Mouse (Mus musculus) neural tube, embryonic 15.5 days (tissue): ENCODE data around the gene Fam98a. TPM values are rescaled to one million over a fixed set of nuclear protein-coding genes. Genes with fewer than 3 reads are reported as not detected.
A peak's percentile ranks its signal among the peaks of the same experiment; 100 is the strongest.

Experiments
- ATAC-seq: fragments of 200-750 bp; cut with Nextera tagmentation; 2 replicates; pipeline ENCODE4 v1.8.0; 2017; ENCODE audit warnings: mild to moderate bottlenecking, moderate TSS enrichment, moderate library complexity; ENCODE audit not compliant: low FRiP score
- H3K27ac ChIP-seq: fragments of 300-500 bp; sonication (generic); replicated peaks from 2 replicates; pipeline ENCODE4 v1.5.1; 2015; ENCODE audit warnings: mild to moderate bottlenecking, inconsistent platforms
- H3K27me3 ChIP-seq: fragments of 300-500 bp; sonication (generic); replicated peaks from 2 replicates; pipeline ENCODE4 v1.6.1; 2015; ENCODE audit warnings: inconsistent platforms
- H3K36me3 ChIP-seq: fragments of 300-500 bp; sonication (generic); 2 replicates; pipeline ENCODE4 v1.6.1; 2015; ENCODE audit warnings: inconsistent platforms
- H3K4me1 ChIP-seq: fragments of 300-500 bp; sonication (generic); 2 replicates; pipeline ENCODE4 v1.6.1; 2015; ENCODE audit warnings: inconsistent platforms
- H3K4me2 ChIP-seq: fragments of 300-500 bp; sonication (generic); 2 replicates; pipeline ENCODE4 v1.6.1; 2015; ENCODE audit warnings: inconsistent platforms, mild to moderate bottlenecking, moderate library complexity
- H3K4me3 ChIP-seq: fragments of 300-500 bp; sonication (generic); replicated peaks from 2 replicates; pipeline ENCODE4 v1.5.1; 2015; ENCODE audit warnings: mild to moderate bottlenecking, inconsistent platforms
- H3K9ac ChIP-seq: fragments of 300-500 bp; sonication (generic); replicated peaks from 2 replicates; pipeline ENCODE4 v1.6.1; 2015; ENCODE audit warnings: mild to moderate bottlenecking, inconsistent platforms
- H3K9me3 ChIP-seq: fragments of 300-500 bp; sonication (generic); replicated peaks from 2 replicates; pipeline ENCODE4 v1.6.1; 2016; ENCODE audit warnings: inconsistent platforms
- WGBS: fragments of 180-500 bp; shearing (Covaris S2); methylation state at CpG from one replicate; pipeline ENCODE4 v1.1.7; 2015; ENCODE audit warnings: mixed read lengths; 5-methylcytosine and 5-hydroxymethylcytosine counted together
- polyA plus RNA-seq: library from polyadenylated mRNA; unstranded; fragments of >200 nt; fragmentation: Nextera tagmentation; extraction: Ambion mirVana; gene quantifications from 2 replicates; pipeline ENCODE4 v1.2.1, GENCODE M21; 2015

Fam98a gene
- 30.3 and 31.0 TPM in 2 replicates for polyA plus RNA-seq

DNA sequence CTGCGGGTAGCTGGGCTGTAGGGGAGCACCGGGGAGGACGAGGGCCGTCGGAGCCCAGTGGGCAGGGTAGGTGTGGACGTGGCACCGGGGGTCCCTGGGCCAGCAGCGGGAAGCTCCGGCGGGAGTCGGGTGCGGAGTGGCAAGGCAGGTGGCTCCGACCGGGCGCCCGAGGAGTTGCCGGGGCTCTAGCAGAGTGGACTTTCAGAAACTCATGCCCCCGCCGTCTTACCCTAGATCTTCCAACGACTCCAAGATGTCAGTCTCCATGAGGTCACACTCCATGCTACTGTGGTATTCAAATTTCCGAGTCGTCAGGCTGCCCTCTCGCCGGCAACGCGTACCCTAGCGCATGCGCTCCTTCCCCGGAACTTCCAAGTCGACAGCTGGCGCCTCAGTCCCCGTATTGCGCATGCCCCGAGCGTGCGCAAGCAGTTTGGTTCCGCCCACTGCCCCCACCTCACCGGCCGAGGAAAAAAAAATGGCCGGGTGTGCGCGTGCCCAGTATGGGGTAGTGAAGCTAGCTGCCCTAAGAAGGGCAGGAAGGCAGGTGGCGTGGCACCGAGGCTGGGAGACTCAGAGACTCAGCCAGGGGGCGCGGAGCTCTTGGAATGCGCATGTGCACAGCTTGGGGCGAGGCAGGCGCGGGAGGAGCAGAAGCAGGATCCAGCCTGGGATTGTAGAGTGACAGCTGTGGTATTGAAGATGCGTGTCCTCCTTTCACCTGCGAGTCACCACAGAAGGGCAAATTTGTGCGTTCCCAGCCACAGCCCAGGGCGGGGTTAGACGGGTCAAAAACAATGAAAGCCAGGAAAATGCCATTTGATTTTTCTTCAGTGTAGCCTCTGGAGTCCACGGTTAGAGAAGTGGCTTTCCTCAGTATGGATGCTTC lies at the start of gene Fam98a:
Fam98a (minus strand) TSS at position 435 of the 889 bp plus-strand sequence.
- Histone ChIP-seq H3K4me2 (peak within 1 kb of the TSS; percentile 83), H3K9me3 (no peaks in the 10 kb centered on the region), H3K4me3 (peak within 1 kb of the TSS; percentile 90), H3K27ac (peak within 1 kb of the TSS; percentile 76), H3K36me3 (peaks cover 5% of the 10 kb centered on the region; the same call in 1 of the 2 replicates), H3K9ac (peak within 1 kb of the TSS; percentile 80), H3K4me1 (peaks cover 15% of the 10 kb centered on the region), H3K27me3 (no peaks in the 10 kb centered on the region)
- peak; percentile 99 for ATAC-seq
- WGBS = under 1% methylated on average over 56 of the region's 56 CpGs

DNA sequence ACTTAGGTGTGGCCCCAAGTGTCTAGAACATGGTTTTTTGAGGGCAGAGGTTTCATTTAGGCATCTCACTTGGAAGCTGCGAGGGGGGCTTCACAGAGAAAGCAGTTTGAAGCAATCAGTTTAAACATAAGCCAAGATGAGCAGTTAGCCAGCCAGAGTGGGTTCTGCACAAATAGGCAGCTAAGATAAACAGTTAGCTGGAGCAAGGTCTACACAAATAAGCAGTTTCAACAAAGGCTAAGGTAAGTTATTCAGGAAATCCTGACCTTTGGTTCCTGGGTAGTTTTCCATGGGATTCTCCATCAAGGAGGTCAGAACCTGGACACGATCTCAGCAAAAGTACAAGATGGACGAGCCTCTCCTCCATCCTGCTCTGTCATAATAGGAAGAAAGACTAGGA lies 46.9 kb upstream of the Fam98a start:
- no peak for ATAC-seq
- H3K36me3 ChIP-seq = no peaks in the 10 kb centered on the region
- H3K9me3 ChIP-seq = no peaks in the 10 kb centered on the region
- H3K4me3 ChIP-seq = no peak overlapping the region
- no peaks in the 10 kb centered on the region for H3K4me1 ChIP-seq
- no peaks in the 10 kb centered on the region for H3K27me3 ChIP-seq
- no peak overlapping the region for H3K27ac ChIP-seq
- WGBS = 83% methylated on average over 3 of the region's 3 CpGs
- H3K4me2 ChIP-seq = no peak overlapping the region
- no peak overlapping the region for H3K9ac ChIP-seq

DNA sequence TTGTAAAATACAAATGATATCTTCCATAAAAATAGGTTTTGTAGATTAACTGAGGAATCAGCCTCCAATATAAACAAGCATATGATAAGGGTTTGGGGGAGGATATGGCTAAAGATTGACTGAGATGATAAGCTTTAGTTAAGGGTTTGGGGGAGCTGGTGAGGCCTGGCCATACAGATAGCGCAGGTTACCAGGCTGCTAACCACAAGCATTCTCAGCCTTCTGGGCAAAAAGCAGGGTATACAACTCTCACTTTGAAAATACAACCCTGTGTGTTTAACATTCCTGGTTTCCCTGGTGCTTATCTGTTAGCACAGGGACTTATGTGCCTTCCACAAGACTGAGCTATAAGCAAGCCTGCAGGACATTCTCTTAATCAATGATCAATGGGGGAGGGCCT lies 31.0 kb upstream of the Fam98a start:
- Histone ChIP-seq H3K4me3 (no peak overlapping the region), H3K27me3 (no peaks in the 10 kb centered on the region), H3K4me1 (no peaks in the 10 kb centered on the region), H3K4me2 (no peak overlapping the region), H3K9ac (no peak overlapping the region), H3K9me3 (no peaks in the 10 kb centered on the region), H3K36me3 (0 out of 2 replicates have a peak, but pooled peaks cover 2% of the 10 kb centered on the region), H3K27ac (no peak overlapping the region)
- 87% methylated on average over 1 of the region's 1 CpGs for WGBS
- no peak for ATAC-seq

DNA sequence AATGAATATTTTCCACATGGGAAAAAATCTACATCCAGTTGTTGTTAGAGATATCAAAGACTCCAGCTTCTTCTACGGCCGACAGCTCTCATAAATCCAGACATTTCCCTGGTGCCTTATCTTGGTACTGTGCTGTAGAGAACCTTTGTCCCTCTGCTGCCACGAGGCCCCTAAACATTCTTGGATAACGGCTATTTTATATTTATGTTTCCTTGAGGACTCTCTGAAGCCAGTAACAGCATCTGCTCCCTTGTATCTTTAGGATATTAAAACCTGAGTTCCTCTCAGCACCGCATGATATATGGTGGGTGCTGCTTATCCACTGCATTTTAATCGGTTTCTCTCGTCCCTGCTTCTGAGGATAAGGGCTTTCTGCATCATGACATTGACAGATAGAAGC lies 23.9 kb upstream of the Fam98a start:
- peaks cover 4% of the 10 kb centered on the region for H3K4me1 ChIP-seq
- H3K4me2 ChIP-seq = no peak overlapping the region
- peak; percentile 73; the same call in 1 of the 2 replicates for ATAC-seq
- 27% methylated on average over 7 of the region's 7 CpGs for WGBS
- no peaks in the 10 kb centered on the region for H3K27me3 ChIP-seq
- no peak overlapping the region for H3K4me3 ChIP-seq
- no peak overlapping the region for H3K9ac ChIP-seq
- H3K36me3 ChIP-seq = no peaks in the 10 kb centered on the region
- 0 out of 2 replicates have a peak overlapping the region, but pooled peaks have one; percentile 5 for H3K27ac ChIP-seq
- H3K9me3 ChIP-seq = no peaks in the 10 kb centered on the region

DNA sequence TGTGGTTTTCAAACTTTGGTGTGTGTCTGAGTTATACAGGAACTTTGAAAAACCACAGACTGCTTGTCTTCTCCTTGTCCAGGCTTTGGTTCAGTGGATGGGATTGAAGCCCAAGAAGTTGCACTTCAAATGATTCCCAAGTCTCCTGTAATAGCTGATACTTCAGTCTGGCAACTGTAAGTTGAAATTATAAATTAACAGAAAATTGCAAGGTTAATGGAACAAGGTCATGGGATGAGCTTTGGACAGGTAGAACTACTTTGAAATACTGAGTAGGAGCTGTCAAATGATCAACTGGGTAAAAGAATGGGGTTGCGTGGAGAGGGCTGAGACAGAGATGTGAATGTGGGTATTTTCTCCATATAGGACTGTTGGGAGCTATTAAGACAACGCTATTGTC lies 6.3 kb upstream of the Fam98a start:
- no peaks in the 10 kb centered on the region for H3K9me3 ChIP-seq
- WGBS = 89% methylated on average over 2 of the region's 2 CpGs

DNA sequence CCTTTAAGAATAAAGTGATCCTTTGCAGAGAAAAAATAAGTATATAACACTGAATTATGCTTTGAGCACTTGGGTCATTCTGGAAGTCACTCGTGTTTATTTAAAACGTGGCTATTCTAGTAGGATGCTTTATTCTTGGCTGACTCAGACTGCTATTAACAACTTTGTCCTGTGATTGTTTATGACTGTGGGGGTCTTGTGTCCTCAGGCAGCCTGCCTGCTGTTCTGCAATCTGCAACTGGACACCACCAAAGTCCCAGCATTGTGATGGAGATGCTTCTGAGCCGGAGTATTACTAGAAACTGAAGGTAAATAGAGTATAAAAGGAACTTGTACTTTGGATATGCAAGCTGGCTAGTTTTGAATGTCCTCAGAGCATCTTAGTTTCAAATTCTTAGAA lies 5.3 kb upstream of the Fam98a start:
- Histone ChIP-seq H3K4me1 (no peaks in the 10 kb centered on the region), H3K9ac (no peak overlapping the region), H3K4me3 (no peak overlapping the region), H3K27ac (no peak overlapping the region), H3K27me3 (no peaks in the 10 kb centered on the region), H3K9me3 (no peaks in the 10 kb centered on the region), H3K36me3 (no peaks in the 10 kb centered on the region), H3K4me2 (no peak overlapping the region)
- WGBS = 4% methylated on average over 3 of the region's 3 CpGs
- ATAC-seq = no peak

More for the DNA sequence above, 6.3 kb upstream of the Fam98a start:
- Histone ChIP-seq H3K4me2 (no peak overlapping the region), H3K36me3 (no peaks in the 10 kb centered on the region), H3K4me3 (no peak overlapping the region), H3K27ac (no peak overlapping the region), H3K4me1 (no peaks in the 10 kb centered on the region), H3K27me3 (no peaks in the 10 kb centered on the region), H3K9ac (no peak overlapping the region)
- no peak for ATAC-seq

DNA sequence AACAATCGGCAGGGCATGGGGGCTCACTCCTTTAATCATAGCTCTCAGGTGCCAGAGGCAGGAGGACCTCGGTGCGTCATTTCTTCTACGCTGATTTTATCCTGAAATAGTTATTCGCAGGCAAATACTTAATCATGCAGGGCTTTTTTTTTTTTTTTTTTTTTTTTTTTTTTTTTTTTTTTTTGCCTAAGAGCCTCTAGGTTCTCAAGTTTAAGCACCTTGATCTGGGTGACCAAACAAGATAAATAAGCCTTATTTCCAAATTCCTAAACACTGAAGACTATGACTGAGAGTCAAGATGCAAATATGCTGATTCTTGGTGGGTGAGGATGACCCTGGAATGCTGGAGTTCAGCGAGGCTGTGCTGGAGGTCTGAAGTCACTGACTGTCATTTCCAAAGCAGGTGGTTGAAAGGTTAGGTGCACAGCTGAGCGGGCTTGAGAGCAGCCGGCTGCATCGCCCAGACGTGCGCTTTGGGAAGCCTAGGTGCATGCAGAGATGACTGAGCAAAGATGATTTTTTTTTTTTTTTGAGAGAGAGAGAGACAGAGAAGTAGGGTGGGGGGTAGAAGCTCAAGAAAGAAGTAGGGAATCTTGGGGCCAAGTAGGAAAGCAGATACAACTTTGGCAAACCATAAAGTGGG lies 854 bp downstream of the Fam98a start:
- 43% methylated on average over 11 of the region's 11 CpGs for WGBS
- Histone ChIP-seq H3K9me3 (no peaks in the 10 kb centered on the region), H3K9ac (peak overlapping the region; percentile 80), H3K4me3 (peak overlapping the region; percentile 90), H3K36me3 (peaks cover 13% of the 10 kb centered on the region; the same call in 1 of the 2 replicates), H3K4me2 (peak overlapping the region; percentile 83), H3K27me3 (no peaks in the 10 kb centered on the region), H3K27ac (no peak overlapping the region), H3K4me1 (peaks cover 15% of the 10 kb centered on the region)
- no peak; the same call in 1 of the 2 replicates for ATAC-seq

DNA sequence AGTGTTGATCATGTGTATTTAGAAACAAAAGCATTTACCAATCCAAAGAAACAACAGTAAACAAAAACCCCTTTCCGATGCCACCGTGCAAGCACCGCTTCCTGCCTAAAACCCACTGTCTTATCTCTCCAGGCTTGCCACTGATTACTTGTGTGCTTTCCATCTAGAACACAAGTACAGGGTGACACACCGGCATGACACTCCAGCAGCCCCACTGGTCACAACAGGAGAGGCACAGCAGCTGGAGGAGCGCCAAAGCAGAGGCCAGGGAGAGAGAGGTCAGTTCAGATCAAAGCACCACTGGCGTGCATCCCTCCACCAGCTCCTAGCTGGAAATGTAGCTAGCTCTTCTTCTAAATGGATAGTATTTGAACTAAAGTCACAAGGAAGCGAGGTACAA lies 7.5 kb downstream of the Fam98a start:
- Histone ChIP-seq H3K4me1 (no peaks in the 10 kb centered on the region), H3K9me3 (no peaks in the 10 kb centered on the region), H3K36me3 (peaks cover 35% of the 10 kb centered on the region), H3K27me3 (no peaks in the 10 kb centered on the region), H3K9ac (no peak overlapping the region), H3K4me3 (no peak overlapping the region), H3K4me2 (no peak overlapping the region), H3K27ac (no peak overlapping the region)
- no peak for ATAC-seq
- WGBS = 89% methylated on average over 7 of the region's 7 CpGs

DNA sequence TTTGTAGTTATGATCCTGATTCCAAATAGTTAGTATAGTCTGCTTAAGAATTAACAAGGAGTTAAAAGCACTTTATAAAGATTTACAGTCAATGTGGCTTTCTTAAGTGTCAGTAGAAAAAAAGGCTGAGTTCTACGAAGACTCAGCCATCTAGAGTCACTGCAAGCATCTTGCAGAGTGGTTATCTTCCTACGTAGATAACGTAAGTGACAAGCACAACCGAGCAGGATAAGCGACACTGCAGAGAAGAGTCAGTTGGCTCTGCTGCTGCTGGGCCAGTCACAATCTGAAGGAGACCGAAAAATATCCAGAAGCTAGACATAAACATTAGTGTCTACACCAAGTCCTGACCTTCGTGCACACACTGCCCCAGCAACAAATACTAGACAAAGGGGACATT lies 8.3 kb downstream of the Fam98a start:
- 86% methylated on average over 7 of the region's 7 CpGs for WGBS
- H3K4me3 ChIP-seq = no peak overlapping the region
- no peaks in the 10 kb centered on the region for H3K9me3 ChIP-seq
- no peak for ATAC-seq
- H3K27ac ChIP-seq = no peak overlapping the region
- H3K4me1 ChIP-seq = no peaks in the 10 kb centered on the region
- no peaks in the 10 kb centered on the region for H3K27me3 ChIP-seq
- peaks cover 44% of the 10 kb centered on the region for H3K36me3 ChIP-seq
- no peak overlapping the region for H3K4me2 ChIP-seq
- H3K9ac ChIP-seq = no peak overlapping the region

DNA sequence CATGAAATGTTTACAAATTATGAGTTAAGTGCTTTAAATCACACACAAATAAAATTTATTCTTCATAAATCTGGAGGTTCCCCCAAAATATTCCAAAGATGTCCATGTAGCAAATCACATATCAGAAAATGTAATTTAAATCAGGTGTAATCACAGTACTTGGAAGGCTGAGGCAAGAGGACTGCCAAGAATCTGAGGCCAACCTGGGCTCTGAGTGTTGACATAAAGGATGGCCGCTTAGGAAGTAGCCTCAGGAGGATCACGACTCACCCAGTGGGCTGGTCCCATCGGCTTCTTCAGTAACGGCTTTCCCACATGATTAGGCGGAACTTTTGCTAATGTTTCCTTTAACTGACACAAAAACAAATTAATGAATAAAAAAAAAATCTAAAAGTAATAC lies 11.9 kb downstream of the Fam98a start:
- no peak overlapping the region for H3K4me2 ChIP-seq
- peaks cover 28% of the 10 kb centered on the region for H3K36me3 ChIP-seq
- H3K27me3 ChIP-seq = no peaks in the 10 kb centered on the region
- no peaks in the 10 kb centered on the region for H3K9me3 ChIP-seq
- 0 out of 2 replicates have a peak, but pooled peaks cover 4% of the 10 kb centered on the region for H3K4me1 ChIP-seq
- 87% methylated on average over 5 of the region's 5 CpGs for WGBS
- no peak overlapping the region for H3K4me3 ChIP-seq
- H3K9ac ChIP-seq = no peak overlapping the region
- no peak overlapping the region for H3K27ac ChIP-seq
- no peak for ATAC-seq

DNA sequence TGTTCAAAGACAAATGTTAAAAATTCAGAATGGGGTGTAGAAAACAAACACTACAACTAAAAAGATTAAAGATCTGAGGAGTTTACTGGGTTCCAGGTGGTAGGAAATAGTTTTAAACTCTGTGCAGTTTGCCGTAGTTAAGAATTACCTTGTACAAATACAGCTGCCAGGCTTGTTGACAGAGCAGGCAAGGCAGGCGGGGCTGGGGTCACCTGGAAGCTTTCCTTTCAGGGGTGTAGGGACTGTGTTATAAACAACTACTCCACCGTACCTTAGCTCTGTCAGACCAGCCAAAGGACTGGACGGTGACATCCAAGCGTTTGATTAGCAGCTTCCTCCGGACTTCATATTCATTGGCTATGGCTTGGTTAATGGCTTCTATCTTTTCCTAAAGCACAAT lies 12.6 kb downstream of the Fam98a start:
- ATAC-seq = no peak
- Histone ChIP-seq H3K27me3 (no peaks in the 10 kb centered on the region), H3K4me2 (no peak overlapping the region), H3K36me3 (peaks cover 25% of the 10 kb centered on the region), H3K27ac (no peak overlapping the region), H3K4me3 (no peak overlapping the region), H3K9me3 (no peaks in the 10 kb centered on the region), H3K4me1 (0 out of 2 replicates have a peak, but pooled peaks cover 4% of the 10 kb centered on the region), H3K9ac (no peak overlapping the region)
- 94% methylated on average over 6 of the region's 6 CpGs for WGBS

DNA sequence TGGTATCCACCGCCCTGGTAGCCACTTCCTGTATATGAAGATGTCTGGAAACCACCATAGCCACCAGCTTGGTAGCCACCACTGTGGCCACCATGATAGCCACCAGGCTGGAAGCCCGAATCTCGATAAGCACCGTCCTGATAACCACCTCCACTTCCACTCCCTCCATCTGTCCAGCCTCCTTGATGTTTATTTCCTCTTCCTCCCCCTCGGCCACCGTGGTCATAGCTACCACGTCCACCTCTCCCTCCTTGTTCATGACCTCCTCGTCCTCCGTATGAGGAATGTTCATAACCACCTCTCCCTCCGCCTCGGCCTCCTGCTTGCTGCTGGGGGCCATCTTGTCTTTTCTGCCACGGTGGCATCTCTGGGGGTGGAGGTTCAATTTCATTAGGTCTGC lies 13.3 kb downstream of the Fam98a start:
- H3K27me3 ChIP-seq = no peaks in the 10 kb centered on the region
- H3K4me1 ChIP-seq = 0 out of 2 replicates have a peak, but pooled peaks cover 4% of the 10 kb centered on the region
- 94% methylated on average over 12 of the region's 12 CpGs for WGBS
- H3K4me2 ChIP-seq = no peak overlapping the region
- H3K36me3 ChIP-seq = peaks cover 21% of the 10 kb centered on the region
- no peak overlapping the region for H3K9ac ChIP-seq
- no peak overlapping the region for H3K27ac ChIP-seq
- no peaks in the 10 kb centered on the region for H3K9me3 ChIP-seq
- ATAC-seq = no peak
- H3K4me3 ChIP-seq = no peak overlapping the region
